Mouse (Mus musculus) forelimb bud, embryonic 11.5 days (tissue): ENCODE measurements around the gene B020031M17Rik.
"Not testable (repeated sequence)": the region's sequence is repeated elsewhere in the genome, so short reads cannot be mapped to it uniquely, and the experiment has no call there.

Experiments
- DNase-seq: peaks from one replicate; pipeline ENCODE4 v3.0.0-alpha.2; 2012; ENCODE audit warnings: low read depth, low spot score

B020031M17Rik gene

GRCm38 (mm10) chr13:119950706-119951105 lies at the start of gene B020031M17Rik:
TSS of gene B020031M17Rik (minus strand) at chr13:119950806.
- DNase-seq: not testable (repeated sequence)

GRCm38 (mm10) chr13:119999215-119999614 lies 48.6 kb upstream of the B020031M17Rik start:
- not testable (repeated sequence) for DNase-seq

- DNase-seq: not testable (repeated sequence)
Measured at GRCm38 (mm10) chr13:119998442-119999086, 48.0 kb upstream of the B020031M17Rik start.

- not testable (repeated sequence) for DNase-seq
Measured at GRCm38 (mm10) chr13:119991917-119992496, 41.4 kb upstream of the B020031M17Rik start.

- DNase-seq: not testable (repeated sequence)
Measured at GRCm38 (mm10) chr13:119991264-119991663, 40.7 kb upstream of the B020031M17Rik start.

GRCm38 (mm10) chr13:119969163-119969562 lies 18.6 kb upstream of the B020031M17Rik start:
- not testable (repeated sequence) for DNase-seq

GRCm38 (mm10) chr13:119968193-119968592 lies 17.6 kb upstream of the B020031M17Rik start:
- not testable (repeated sequence) for DNase-seq

- not testable (repeated sequence) for DNase-seq
Measured at GRCm38 (mm10) chr13:119965968-119966367, 15.4 kb upstream of the B020031M17Rik start.

GRCm38 (mm10) chr13:119965302-119965952 lies 14.8 kb upstream of the B020031M17Rik start:
- DNase-seq: not testable (repeated sequence)

- DNase-seq: not testable (repeated sequence)
Measured at GRCm38 (mm10) chr13:119962856-119963255, 12.2 kb upstream of the B020031M17Rik start.

GRCm38 (mm10) chr13:119955567-119955966 lies 5.0 kb upstream of the B020031M17Rik start:
- not testable (repeated sequence) for DNase-seq

- DNase-seq: not testable (repeated sequence)
Measured at GRCm38 (mm10) chr13:119955089-119955488, 4.5 kb upstream of the B020031M17Rik start.

- not testable (repeated sequence) for DNase-seq
Measured at GRCm38 (mm10) chr13:119929172-119929571, 21.4 kb downstream of the B020031M17Rik start, which contains the start of gene Gm21761. TSS of gene Gm21761 (minus strand) at chr13:119929272.

GRCm38 (mm10) chr13:119924597-119925340 lies 25.8 kb downstream of the B020031M17Rik start:
- DNase-seq: not testable (repeated sequence)

- DNase-seq: not testable (repeated sequence)
Measured at GRCm38 (mm10) chr13:119916966-119917722, 33.5 kb downstream of the B020031M17Rik start.

GRCm38 (mm10) chr13:119916449-119916848 lies 34.2 kb downstream of the B020031M17Rik start:
- DNase-seq: not testable (repeated sequence)
